Mouse (Mus musculus) layer of hippocampus, postnatal 25 days (tissue): ENCODE measurements around the gene Hdac4. TPM values are rescaled to one million over a fixed set of nuclear protein-coding genes. Genes with fewer than 3 reads are reported as not detected.

ENCODE experiments used
- DNase-seq, 2 experiments: peaks; one replicate each; pipeline ENCODE4 v3.0.0; 2022; ENCODE audit warnings: mixed read lengths in 2 of 2, low spot score in 1 of 2; ENCODE audit errors: extremely low spot score in 1 of 2
- total RNA-seq, 2 experiments: library from RNA; stranded (reverse); gene quantifications; 2 replicates each; pipeline ENCODE4 v1.2.3; 2021

Hdac4 gene
- total RNA-seq, 2 experiments from 2014 or later, result 97.9 to 101 TPM

GRCm38 (mm10) chr1:91894286-91894685 is 301.2 kb downstream of the Hdac4 start:
- no peak for DNase-seq

GRCm38 (mm10) chr1:91893598-91893997 is 301.9 kb downstream of the Hdac4 start:
- no peak for DNase-seq

DNA sequence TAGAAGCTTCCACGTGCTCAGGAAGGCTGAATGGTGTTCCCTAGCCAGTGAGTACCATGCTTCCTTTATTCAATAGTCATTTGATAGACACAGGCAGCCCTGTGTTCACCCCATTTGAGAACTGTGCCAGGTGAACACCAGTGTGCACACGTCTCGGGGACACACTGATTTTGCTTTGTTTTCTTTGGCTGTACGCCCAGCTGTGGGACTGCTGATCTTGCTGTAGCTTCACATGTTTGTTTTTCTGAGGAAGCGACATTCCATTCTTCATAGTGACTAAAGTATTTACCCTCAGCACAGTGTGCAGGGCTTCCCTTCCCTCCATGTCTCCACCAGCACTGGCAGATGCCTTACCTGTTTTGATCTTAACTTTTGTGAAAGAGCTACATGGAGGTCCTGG is 312.4 kb downstream of the Hdac4 start:
- no peak for DNase-seq

GRCm38 (mm10) chr1:91880899-91881298 is 314.6 kb downstream of the Hdac4 start:
- no peak for DNase-seq

DNA sequence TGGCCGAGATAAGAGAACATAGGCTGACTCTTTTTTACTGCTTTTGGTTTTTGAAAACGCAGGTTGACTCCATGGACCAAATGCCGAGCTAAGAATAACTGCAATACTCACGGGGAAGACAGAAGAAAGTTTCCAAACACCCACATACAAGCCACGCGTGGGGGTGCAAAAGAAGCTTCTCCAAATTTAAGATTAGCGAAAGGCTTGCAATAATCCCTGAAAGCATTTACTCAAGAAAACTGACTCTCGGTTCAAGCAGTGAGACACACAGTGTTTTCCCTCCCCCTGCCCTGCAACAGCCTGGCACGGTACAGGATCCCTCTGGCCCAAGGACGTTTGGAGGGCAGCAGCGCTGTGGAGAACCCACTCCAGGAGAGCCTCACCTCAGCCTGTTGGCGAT is 315.3 kb downstream of the Hdac4 start:
- DNase-seq, result no peak
